Mouse (Mus musculus): ENCODE measurements around the gene Gm45837.

The Gm45837 gene

GRCm38 (mm10) chr7:101410267-101410936, at the start of gene Gm45837:
Gm45837 (plus strand) TSS chr7:101410886.
- in situ Hi-C loops (cut with MboI; ENCODE audit: low sequenced_read_pairs): no loop called here

DNA sequence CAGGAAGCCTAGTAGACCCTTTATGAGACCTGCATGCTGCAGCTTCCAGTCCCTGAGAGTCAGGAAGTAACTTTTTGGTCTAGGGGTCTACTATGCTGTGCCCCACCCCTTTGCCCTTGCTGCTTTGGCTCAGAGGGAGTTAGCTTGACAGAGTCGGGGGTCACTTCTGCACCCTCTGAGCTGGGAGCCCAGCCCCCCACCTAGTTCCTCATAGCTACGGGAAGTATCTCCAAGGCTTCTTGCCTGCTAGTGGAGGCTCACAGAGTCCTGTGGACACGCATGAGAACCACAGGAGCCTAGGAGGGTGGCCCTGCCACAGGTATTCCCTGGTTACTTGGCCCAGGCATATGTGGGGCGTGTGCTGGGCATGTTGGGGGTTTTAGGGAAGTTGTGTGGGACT, 49.7 kb upstream of the Gm45837 start:
- in situ Hi-C loops (cut with MboI; ENCODE audit: low sequenced_read_pairs): no loop called here

DNA sequence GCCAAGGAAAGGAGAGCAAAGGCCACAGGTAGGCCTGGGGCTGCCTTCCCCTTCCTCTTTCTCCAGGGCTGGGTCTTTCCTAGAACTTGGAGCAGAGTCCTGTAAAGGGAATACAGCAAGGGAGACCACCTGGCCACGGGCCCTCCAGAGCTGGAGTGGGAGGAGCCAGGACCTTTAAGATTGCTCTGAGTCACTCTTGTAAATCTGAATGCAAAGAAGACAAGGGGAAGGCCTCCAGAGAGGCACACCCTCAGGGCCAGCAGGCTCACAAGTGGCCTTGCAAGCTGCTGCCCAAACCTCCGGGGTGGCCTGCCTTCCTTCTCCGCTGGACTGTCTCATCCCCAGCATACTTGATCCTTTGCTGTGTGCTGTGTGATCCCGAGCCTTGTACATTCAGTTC, 48.9 kb upstream of the Gm45837 start:
- in situ Hi-C loops (cut with MboI; ENCODE audit: low sequenced_read_pairs): no loop called here

GRCm38 (mm10) chr7:101362791-101363191, 47.9 kb upstream of the Gm45837 start:
- in situ Hi-C loops (cut with MboI; ENCODE audit: low sequenced_read_pairs): no loop called here

- in situ Hi-C loops (cut with MboI; ENCODE audit: low sequenced_read_pairs): no loop called here
These were observed 46.8 kb upstream of the Gm45837 start for GRCm38 (mm10) chr7:101363914-101364313.

DNA sequence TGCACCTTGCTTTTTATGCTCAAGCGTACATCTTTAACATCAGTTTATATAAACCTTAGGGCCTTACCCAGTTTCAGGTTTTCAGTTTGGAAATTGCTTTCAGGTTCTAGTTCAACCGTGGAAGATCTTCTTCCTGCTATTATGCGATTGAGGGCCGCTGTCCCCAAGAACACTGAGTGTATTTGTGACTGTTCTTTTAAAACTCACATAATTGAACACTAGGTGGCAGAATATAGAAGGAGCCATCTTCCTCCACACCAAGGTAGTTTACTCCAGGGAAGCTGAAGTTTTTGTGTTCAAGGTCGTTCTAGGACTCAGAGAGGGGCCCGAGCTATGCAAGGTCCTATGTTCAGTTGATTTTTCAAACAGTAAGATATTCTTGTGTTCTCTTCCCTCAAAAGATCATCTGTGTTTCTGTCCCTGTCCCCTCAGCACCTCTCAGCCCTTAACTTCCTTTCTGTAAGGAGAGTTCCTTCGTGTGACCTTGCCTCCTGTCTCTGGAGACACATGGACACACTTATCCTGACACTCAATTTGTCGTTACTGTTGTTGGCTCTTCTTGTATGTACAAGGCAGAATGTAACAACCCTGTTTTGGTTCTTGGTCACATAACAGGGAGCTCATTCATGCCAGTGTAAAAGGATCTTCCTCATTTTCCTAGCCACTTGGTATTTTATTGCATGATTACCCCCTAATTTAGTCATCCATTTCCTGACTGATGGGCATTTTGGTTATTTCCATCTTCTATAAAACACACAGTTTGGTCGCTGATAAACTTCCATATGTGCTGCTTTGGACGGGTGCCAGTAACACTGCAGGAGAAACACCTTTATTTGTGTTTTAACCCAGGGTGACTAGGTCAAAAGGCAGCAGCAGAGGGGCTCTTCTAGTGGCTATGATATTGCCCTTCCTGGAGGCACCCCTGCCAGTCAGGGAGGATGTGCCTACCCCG, 42.5 kb upstream of the Gm45837 start:
- in situ Hi-C loops (cut with MboI; ENCODE audit: low sequenced_read_pairs): loop anchor here (5.0 kb wide), 1 partner anchor 61 kb away; no protein-coding TSS in a partner anchor

- in situ Hi-C loops (cut with MboI; ENCODE audit: low sequenced_read_pairs): loop anchor here (5.0 kb wide), 1 partner anchor 62 kb away; no protein-coding TSS in a partner anchor
These were observed 41.0 kb upstream of the Gm45837 start for GRCm38 (mm10) chr7:101369666-101370065.

DNA sequence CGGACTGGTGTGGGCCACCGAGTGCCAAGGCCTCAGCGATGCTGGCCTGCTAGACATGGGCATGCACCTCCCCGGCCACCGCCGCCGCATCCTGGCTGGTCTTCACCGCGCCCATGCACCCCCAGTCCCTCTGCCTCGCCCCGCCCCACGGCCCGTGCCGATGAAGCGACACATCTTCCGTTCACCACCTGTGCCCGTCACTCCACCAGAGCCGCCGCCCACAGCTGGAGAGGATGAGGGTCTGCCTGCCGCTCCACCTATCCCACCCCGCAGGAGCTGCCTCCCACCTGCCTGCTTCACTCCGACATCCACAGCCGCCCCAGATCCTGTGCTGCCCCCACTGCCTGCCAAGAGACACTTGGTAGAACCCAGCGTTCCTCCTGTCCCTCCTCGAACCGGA, 37.6 kb upstream of the Gm45837 start:
- in situ Hi-C loops (cut with MboI; ENCODE audit: low sequenced_read_pairs): no loop called here

DNA sequence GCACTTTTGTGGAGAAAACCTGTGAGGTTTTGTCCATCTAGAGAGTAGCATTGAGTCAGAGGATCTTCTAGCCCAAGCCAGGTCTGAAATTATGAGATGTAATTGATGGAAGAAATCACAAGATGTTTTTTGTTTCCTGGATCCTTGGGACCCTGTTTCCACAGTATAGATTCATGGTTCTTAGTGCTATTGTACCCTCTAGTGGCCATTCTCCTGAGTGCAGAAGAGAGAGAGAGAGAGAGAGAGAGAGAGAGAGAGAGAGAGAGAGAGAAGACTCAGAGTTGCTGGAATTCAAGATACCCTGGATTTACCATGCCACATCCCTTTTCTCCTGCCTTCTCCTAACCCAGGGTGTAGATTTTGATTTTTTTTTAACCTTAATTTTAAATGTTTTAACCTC, 36.5 kb upstream of the Gm45837 start:
- in situ Hi-C loops (cut with MboI; ENCODE audit: low sequenced_read_pairs): no loop called here

DNA sequence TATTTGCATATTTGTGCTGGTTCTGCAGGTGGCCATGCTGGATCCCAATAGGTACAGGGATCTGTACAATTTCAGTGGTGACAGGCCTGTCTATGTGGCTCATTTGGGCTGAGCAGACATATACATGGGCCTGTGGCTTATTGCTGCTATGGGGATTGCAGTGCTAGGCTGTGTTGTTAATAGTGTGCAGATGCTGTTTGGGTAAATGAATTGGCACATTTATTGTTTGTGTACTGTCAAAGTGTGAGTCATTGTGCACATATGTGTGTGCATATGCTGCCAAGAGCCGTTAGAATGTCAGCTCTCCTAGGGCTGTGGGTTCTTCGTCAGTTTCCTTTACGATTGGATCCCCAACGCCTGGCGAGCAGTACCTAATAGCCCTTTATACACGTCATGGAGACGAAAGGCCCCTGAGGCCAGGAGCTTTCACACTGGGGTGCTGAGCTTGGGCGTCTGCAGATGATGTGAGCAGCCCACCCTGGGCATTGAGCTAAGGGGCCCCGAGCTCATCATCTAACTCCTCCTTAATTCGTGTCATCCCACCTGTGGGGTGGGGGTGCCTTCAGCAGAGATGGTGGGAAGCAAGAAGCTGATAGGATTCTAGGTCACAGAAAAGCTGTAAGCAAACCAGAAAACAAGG, 33.9 kb upstream of the Gm45837 start:
- in situ Hi-C loops (cut with MboI; ENCODE audit: low sequenced_read_pairs): no loop called here

GRCm38 (mm10) chr7:101377741-101378262, 32.9 kb upstream of the Gm45837 start:
- in situ Hi-C loops (cut with MboI; ENCODE audit: low sequenced_read_pairs): no loop called here

DNA sequence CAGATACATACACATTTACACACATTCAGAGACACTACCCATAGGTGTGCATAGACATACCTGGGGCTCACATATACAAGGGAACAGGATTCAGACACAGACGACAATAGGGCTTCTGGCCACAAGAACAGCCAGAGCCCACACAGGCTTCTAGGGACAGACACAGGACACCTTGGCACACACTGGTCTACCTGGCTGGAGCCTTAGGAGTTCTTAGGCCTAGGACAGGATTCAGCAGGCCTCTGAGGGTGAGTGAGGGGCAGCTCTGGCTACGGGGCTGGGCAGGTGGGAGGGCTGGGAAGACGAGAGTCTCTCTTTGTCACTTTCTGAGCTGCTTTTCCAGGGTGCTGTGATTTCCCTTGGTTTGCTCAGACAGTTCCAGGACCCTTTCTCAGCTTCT, 32.4 kb upstream of the Gm45837 start:
- in situ Hi-C loops (cut with MboI; ENCODE audit: low sequenced_read_pairs): no loop called here

GRCm38 (mm10) chr7:101378796-101379465, 31.8 kb upstream of the Gm45837 start:
- in situ Hi-C loops (cut with MboI; ENCODE audit: low sequenced_read_pairs): no loop called here

DNA sequence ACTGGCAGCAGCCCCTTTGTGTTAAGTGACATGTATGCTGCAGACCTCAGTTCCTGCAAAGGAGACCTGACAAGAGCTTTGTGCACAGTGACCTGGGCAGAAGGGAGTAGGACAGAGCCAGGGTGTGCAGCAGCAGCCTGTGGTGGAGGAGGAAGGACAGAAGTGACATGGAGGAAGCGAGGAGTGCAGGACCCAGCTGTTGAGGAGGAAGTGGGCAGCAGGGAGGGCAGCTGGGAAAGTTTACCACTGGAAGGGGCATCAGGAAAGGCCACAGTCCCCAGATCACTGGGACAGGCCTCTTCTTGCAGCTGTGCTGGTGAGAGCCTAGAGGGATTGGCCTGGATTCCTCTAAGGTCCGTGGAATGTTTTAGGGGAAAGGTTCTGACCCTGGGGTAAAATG, 31.0 kb upstream of the Gm45837 start:
- in situ Hi-C loops (cut with MboI; ENCODE audit: low sequenced_read_pairs): no loop called here

DNA sequence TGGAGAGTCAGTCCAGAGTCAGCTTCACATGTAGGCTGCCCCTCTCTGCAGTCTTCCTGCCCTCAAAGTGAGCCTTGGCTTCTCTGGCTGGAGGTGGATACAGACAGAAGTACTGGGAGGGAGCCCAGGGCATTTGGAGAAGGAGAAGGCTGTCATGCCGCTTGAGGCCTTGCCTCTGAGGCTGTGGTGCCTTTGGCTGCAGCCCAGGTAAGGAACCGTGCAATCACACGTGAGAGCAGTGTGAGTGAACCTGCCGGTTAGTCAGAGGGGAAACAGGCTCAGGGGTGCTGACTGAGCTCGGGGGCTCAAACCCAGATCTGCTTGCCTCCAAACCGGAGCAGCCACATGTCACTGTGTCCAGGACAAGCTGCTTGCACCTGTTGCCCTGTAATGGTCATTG, 29.2 kb upstream of the Gm45837 start:
- in situ Hi-C loops (cut with MboI; ENCODE audit: low sequenced_read_pairs): no loop called here

DNA sequence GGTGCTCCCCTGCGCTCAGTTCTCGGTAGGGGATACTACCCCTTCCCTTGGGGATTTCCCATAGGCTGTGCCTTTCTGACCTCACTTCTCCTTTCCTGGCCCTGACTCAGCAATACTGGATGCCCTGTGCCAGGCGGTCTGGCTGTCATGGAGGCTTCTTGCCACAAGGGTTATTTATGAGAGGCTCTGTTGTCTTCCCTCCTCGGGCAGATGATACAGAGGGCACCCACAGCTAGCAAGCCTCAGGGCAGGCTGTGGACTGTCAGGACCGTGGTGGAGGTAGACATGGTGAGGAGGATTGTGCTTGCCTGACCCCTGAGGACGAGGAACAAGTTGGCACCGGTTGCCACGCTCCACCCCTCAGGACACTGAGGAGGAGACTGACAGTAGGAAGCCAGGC, 28.3 kb upstream of the Gm45837 start:
- in situ Hi-C loops (cut with MboI; ENCODE audit: low sequenced_read_pairs): no loop called here

- in situ Hi-C loops (cut with MboI; ENCODE audit: low sequenced_read_pairs): no loop called here
These were observed 26.9 kb upstream of the Gm45837 start for GRCm38 (mm10) chr7:101383756-101384155.

DNA sequence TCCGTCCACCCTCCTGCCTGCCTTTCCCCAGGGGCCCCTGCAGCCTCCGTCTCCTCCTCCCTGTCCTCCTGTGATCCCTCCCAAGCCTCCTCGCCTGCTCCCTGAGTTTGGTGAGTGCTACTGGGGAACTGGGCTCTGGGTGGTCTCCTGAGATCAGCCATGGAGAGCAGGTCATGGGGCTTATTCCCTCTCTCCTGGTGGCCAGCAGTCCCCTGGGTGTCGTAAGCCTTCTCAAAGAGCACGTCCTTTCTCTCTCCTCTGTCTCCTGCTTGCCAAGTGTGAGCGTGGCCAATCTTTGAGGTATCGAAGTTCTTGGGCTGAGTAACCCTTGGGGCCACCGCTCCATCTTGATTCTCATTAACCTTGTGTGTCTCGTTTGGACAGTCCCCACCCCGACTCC, 25.8 kb upstream of the Gm45837 start:
- in situ Hi-C loops (cut with MboI; ENCODE audit: low sequenced_read_pairs): no loop called here

GRCm38 (mm10) chr7:101385331-101385733, 25.4 kb upstream of the Gm45837 start:
- in situ Hi-C loops (cut with MboI; ENCODE audit: low sequenced_read_pairs): no loop called here

- in situ Hi-C loops (cut with MboI; ENCODE audit: low sequenced_read_pairs): no loop called here
These were observed 24.7 kb upstream of the Gm45837 start for GRCm38 (mm10) chr7:101385866-101386452.

All from CH12F3 (cell line).